Mouse (Mus musculus): ENCODE data around the gene Cd2. TPM values are rescaled to one million over a fixed set of nuclear protein-coding genes. Genes with fewer than 3 reads are reported as not detected.
A peak's percentile ranks its signal among the peaks of the same experiment; 100 is the strongest.

Gene Cd2
- polyA plus RNA-seq, 1 experiment = 29.0 TPM

- Histone ChIP-seq H3K4me1 (ENCODE audit: control insufficient read depth, insufficient read depth, low read length) (peaks cover 1% of the 10 kb centered on the region; the same call in 1 of the 2 replicates), H3K27ac (ENCODE audit: control insufficient read depth, insufficient read depth, low read depth, low read length, poor library complexity) (no peak overlapping the region), H3K4me3 (replicated peaks; ENCODE audit: control insufficient read depth, low read depth, low read length) (no peak overlapping the region)
- 61% methylated on average over 16 of the region's 16 CpGs for WGBS
- TF ChIP-seq POLR2A (IDR thresholded peaks at IDR 0.05; ENCODE audit: borderline replicate concordance, control insufficient read depth, low read depth, low read length) (no peak), CTCF (IDR thresholded peaks at IDR 0.05; ENCODE audit: control insufficient read depth, insufficient read depth, low read length) (no peak)
These were observed 12.0 kb downstream of the Cd2 start for GRCm38 (mm10) chr3:101275636-101276300.

- H3K27ac ChIP-seq (ENCODE audit: control insufficient read depth, insufficient read depth, low read depth, low read length, poor library complexity) = peak overlapping the region; percentile 54; the same call in 1 of the 2 replicates
- WGBS = 15% methylated on average over 3 of the region's 3 CpGs
- peaks cover 3% of the 10 kb centered on the region; the same call in 1 of the 2 replicates for H3K4me1 ChIP-seq (ENCODE audit: control insufficient read depth, insufficient read depth, low read length)
- no peak overlapping the region for H3K4me3 ChIP-seq (replicated peaks; ENCODE audit: control insufficient read depth, low read depth, low read length)
- TF ChIP-seq CTCF (IDR thresholded peaks at IDR 0.05; ENCODE audit: control insufficient read depth, insufficient read depth, low read length) = no peak
- no peak for TF ChIP-seq POLR2A (IDR thresholded peaks at IDR 0.05; ENCODE audit: borderline replicate concordance, control insufficient read depth, low read depth, low read length)
These were observed 12.9 kb downstream of the Cd2 start for GRCm38 (mm10) chr3:101274794-101275193.

- WGBS = 64% methylated on average over 12 of the region's 12 CpGs
- peak overlapping the region; percentile 54 for H3K27ac ChIP-seq (ENCODE audit: control insufficient read depth, insufficient read depth, low read depth, low read length, poor library complexity)
- TF ChIP-seq CTCF (IDR thresholded peaks at IDR 0.05; ENCODE audit: control insufficient read depth, insufficient read depth, low read length) = no peak
- TF ChIP-seq POLR2A (IDR thresholded peaks at IDR 0.05; ENCODE audit: borderline replicate concordance, control insufficient read depth, low read depth, low read length) = no peak
- H3K4me1 ChIP-seq (ENCODE audit: control insufficient read depth, insufficient read depth, low read length) = peaks cover 3% of the 10 kb centered on the region; the same call in 1 of the 2 replicates
- H3K4me3 ChIP-seq (replicated peaks; ENCODE audit: control insufficient read depth, low read depth, low read length) = no peak overlapping the region
These were observed 13.5 kb downstream of the Cd2 start for GRCm38 (mm10) chr3:101274041-101274770.

GRCm38 (mm10) chr3:101272166-101272565 lies 15.6 kb downstream of the Cd2 start:
- TF ChIP-seq POLR2A (IDR thresholded peaks at IDR 0.05; ENCODE audit: borderline replicate concordance, control insufficient read depth, low read depth, low read length) (no peak), CTCF (IDR thresholded peaks at IDR 0.05; ENCODE audit: control insufficient read depth, insufficient read depth, low read length) (no peak)
- Histone ChIP-seq H3K4me1 (ENCODE audit: control insufficient read depth, insufficient read depth, low read length) (peaks cover 3% of the 10 kb centered on the region; the same call in 1 of the 2 replicates), H3K27ac (ENCODE audit: control insufficient read depth, insufficient read depth, low read depth, low read length, poor library complexity) (no peak overlapping the region), H3K4me3 (replicated peaks; ENCODE audit: control insufficient read depth, low read depth, low read length) (no peak overlapping the region)
- 64% methylated on average over 1 of the region's 1 CpGs for WGBS

GRCm38 (mm10) chr3:101270833-101271232 lies 16.9 kb downstream of the Cd2 start:
- H3K4me3 ChIP-seq (replicated peaks; ENCODE audit: control insufficient read depth, low read depth, low read length) = no peak overlapping the region
- TF ChIP-seq POLR2A (IDR thresholded peaks at IDR 0.05; ENCODE audit: borderline replicate concordance, control insufficient read depth, low read depth, low read length) = no peak
- no peak for TF ChIP-seq CTCF (IDR thresholded peaks at IDR 0.05; ENCODE audit: control insufficient read depth, insufficient read depth, low read length)
- H3K4me1 ChIP-seq (ENCODE audit: control insufficient read depth, insufficient read depth, low read length) = peaks cover 3% of the 10 kb centered on the region; the same call in 1 of the 2 replicates
- 29% methylated on average over 5 of the region's 5 CpGs for WGBS
- peak overlapping the region; percentile 56; the same call in 1 of the 2 replicates for H3K27ac ChIP-seq (ENCODE audit: control insufficient read depth, insufficient read depth, low read depth, low read length, poor library complexity)

GRCm38 (mm10) chr3:101268361-101268760 lies 19.4 kb downstream of the Cd2 start:
- Histone ChIP-seq H3K27ac (ENCODE audit: control insufficient read depth, insufficient read depth, low read depth, low read length, poor library complexity) (no peak overlapping the region), H3K4me3 (replicated peaks; ENCODE audit: control insufficient read depth, low read depth, low read length) (no peak overlapping the region), H3K4me1 (ENCODE audit: control insufficient read depth, insufficient read depth, low read length) (peaks cover 1% of the 10 kb centered on the region; the same call in 1 of the 2 replicates)
- WGBS = 87% methylated on average over 7 of the region's 7 CpGs
- TF ChIP-seq CTCF (IDR thresholded peaks at IDR 0.05; ENCODE audit: control insufficient read depth, insufficient read depth, low read length) (no peak), POLR2A (IDR thresholded peaks at IDR 0.05; ENCODE audit: borderline replicate concordance, control insufficient read depth, low read depth, low read length) (no peak)

GRCm38 (mm10) chr3:101265561-101266091 lies 22.1 kb downstream of the Cd2 start:
- Histone ChIP-seq H3K4me1 (ENCODE audit: control insufficient read depth, insufficient read depth, low read length) (peaks cover 1% of the 10 kb centered on the region; the same call in 1 of the 2 replicates), H3K27ac (ENCODE audit: control insufficient read depth, insufficient read depth, low read depth, low read length, poor library complexity) (peak overlapping the region; percentile 71), H3K4me3 (replicated peaks; ENCODE audit: control insufficient read depth, low read depth, low read length) (no peak overlapping the region)
- TF ChIP-seq CTCF (IDR thresholded peaks at IDR 0.05; ENCODE audit: control insufficient read depth, insufficient read depth, low read length) (no peak), POLR2A (IDR thresholded peaks at IDR 0.05; ENCODE audit: borderline replicate concordance, control insufficient read depth, low read depth, low read length) (no peak)
- WGBS = under 1% methylated on average over 3 of the region's 3 CpGs

- no peak for TF ChIP-seq POLR2A (IDR thresholded peaks at IDR 0.05; ENCODE audit: borderline replicate concordance, control insufficient read depth, low read depth, low read length)
- no peak for TF ChIP-seq CTCF (IDR thresholded peaks at IDR 0.05; ENCODE audit: control insufficient read depth, insufficient read depth, low read length)
- WGBS = 62% methylated on average over 2 of the region's 2 CpGs
- Histone ChIP-seq H3K27ac (ENCODE audit: control insufficient read depth, insufficient read depth, low read depth, low read length, poor library complexity) (no peak overlapping the region), H3K4me3 (replicated peaks; ENCODE audit: control insufficient read depth, low read depth, low read length) (no peak overlapping the region), H3K4me1 (ENCODE audit: control insufficient read depth, insufficient read depth, low read length) (no peaks in the 10 kb centered on the region)
These were observed 28.8 kb downstream of the Cd2 start for GRCm38 (mm10) chr3:101258976-101259375.

All from bone marrow, adult 2 months (tissue).